Comparison of ENCODE assay signal across 26 mouse cellular contexts in genomic region chr11:61679091-61679866, GRCm38 (mm10). TPM values are rescaled to one million over a fixed set of nuclear protein-coding genes. Genes with fewer than 3 reads are reported as not detected.
DNase-seq lines count a peak whose midpoint lies in the region; ATAC-seq and TF ChIP-seq lines count a peak whose summit lies in the region.
"Had no signal": no experiment of that assay in that cellular context is flagged by ENCODE, and none has a peak within 500 bp of the region (broad histone marks: within the 10 kb centered on the region; RNA-seq: fewer than 3 reads in every experiment).

No protein-coding gene starts in this region.

- no peak for TF ChIP-seq POLR2A in CH12.LX (IDR thresholded peaks at IDR 0.05; ENCODE audit: low read depth, low read length)

- dilution Hi-C loops in CH12.LX (cut with MboI; ENCODE audit: extremely low pct_ligation_motif_present, extremely low pct_unique_long_range_greater_than_20kb, low sequenced_read_pairs), result no loop called here

- intact Hi-C loops in heart, postnatal 10 days (cut with DNase I), result no loop called here

- H3K27me3 ChIP-seq in heart, embryonic 12.5 days (replicated peaks), result peaks cover 41% of the 10 kb centered on the region
- H3K27me3 ChIP-seq in CH12.LX (replicated peaks), result no peaks in the 10 kb centered on the region
- H3K27me3 ChIP-seq in limb, embryonic 10.5 days (ENCODE audit: low read depth, poor library complexity, severe bottlenecking), result peaks cover 25% of the 10 kb centered on the region
- H3K27me3 ChIP-seq: Patski had no signal

- no peaks in the 10 kb centered on the region for H3K36me3 ChIP-seq in heart, embryonic 12.5 days
- no peaks in the 10 kb centered on the region for H3K36me3 ChIP-seq in CH12.LX (replicated peaks in 1 of 2; ENCODE audit: control insufficient read depth in 1 of 2, insufficient read depth in 1 of 2, low read length in 1 of 2)
- H3K36me3 ChIP-seq in limb, embryonic 10.5 days, result no peaks in the 10 kb centered on the region
- H3K36me3 ChIP-seq: G1E had no signal

- no peak overlapping the region for H3K4me2 ChIP-seq in heart, embryonic 12.5 days
- H3K4me2 ChIP-seq in CH12.LX (ENCODE audit: insufficient read depth, low read depth, poor library complexity, severe bottlenecking), result peak overlapping the region; percentile 37

- H3K79me2 ChIP-seq in CH12.LX (replicated peaks; ENCODE audit: control insufficient read depth, extremely low read depth, insufficient read depth, poor library complexity, severe bottlenecking), result peaks cover under 1% of the 10 kb centered on the region; the same call in 1 of the 2 replicates

- H3K4me3 ChIP-seq in heart, embryonic 12.5 days, result no peak overlapping the region
- H3K4me3 ChIP-seq in CH12.LX (replicated peaks in 1 of 3; ENCODE audit: low read depth in 2 of 3, low read length in 2 of 3, poor library complexity in 1 of 3), result peak overlapping the region in 1 of 3 experiments; percentile 32
- no peak overlapping the region for H3K4me3 ChIP-seq in limb, embryonic 10.5 days

- no peak overlapping the region for H3K27ac ChIP-seq in heart, embryonic 12.5 days (ENCODE audit: poor library complexity, severe bottlenecking)
- peak overlapping the region; percentile 52; the same call in 1 of the 2 replicates for H3K27ac ChIP-seq in CH12.LX (ENCODE audit: insufficient read depth, low read depth)
- 0 out of 2 replicates have a peak overlapping the region, but pooled peaks have one; percentile 5 for H3K27ac ChIP-seq in limb, embryonic 10.5 days

- no peak for DNase-seq in heart, postnatal 10 days
- DNase-seq in A20 (ENCODE audit: low read depth, low spot score) (peak; percentile 41), CH12.LX (ENCODE audit: extremely low read depth) (peak; percentile 78)
- no peak for DNase-seq in limb, embryonic 10.5 days (ENCODE audit: low spot score)
- no peak for DNase-seq in adrenal gland, postnatal 14 days
- DNase-seq in right cerebral cortex, postnatal 25 days, result no peak
- DNase-seq in gastrocnemius, postnatal 4 days (ENCODE audit: low spot score in 2 of 2), result no peak
- DNase-seq: adrenal gland, adult 2 months; adrenal gland, adult 8-10 months; adrenal gland, postnatal 10 days; adrenal gland, postnatal 25 days; adrenal gland, postnatal 36 days; B cell, adult 2 months; cerebellum, adult 11 months; cerebellum, adult 11-12 months; cerebellum, adult 18-20 months; cerebellum, adult 2 months; cerebellum, adult 8-10 months had no signal

- WGBS in heart, embryonic 12.5 days, result 60% methylated on average over 4 of the region's 4 CpGs
- WGBS in limb, embryonic 10.5 days, result 73% methylated on average over 4 of the region's 4 CpGs

- 0 out of 2 replicates have a peak overlapping the region, but pooled peaks have one; percentile 4 for H3K9ac ChIP-seq in heart, embryonic 12.5 days
- H3K9ac ChIP-seq in CH12.LX (ENCODE audit: insufficient read depth, low read depth), result no peak overlapping the region

- TF ChIP-seq EP300 in CH12.LX (IDR thresholded peaks at IDR 0.05; ENCODE audit: low read length), result peak; percentile 66

- no peak for TF ChIP-seq CTCF in CH12.LX (conservative IDR thresholded peaks at IDR 0.05 in 1 of 2, IDR thresholded peaks at IDR 0.05 in 1 of 2; ENCODE audit: low read depth in 2 of 2, low read length in 2 of 2)

- H3K4me1 ChIP-seq in heart, embryonic 12.5 days (replicated peaks), result peaks cover 16% of the 10 kb centered on the region
- H3K4me1 ChIP-seq in CH12.LX (ENCODE audit: control insufficient read depth in 1 of 2, insufficient read depth in 2 of 2), result peaks cover 63 to 81% of the 10 kb centered on the region in 2 experiments
- H3K4me1 ChIP-seq in limb, embryonic 10.5 days, result peaks cover 43% of the 10 kb centered on the region

- H3K9me3 ChIP-seq in heart, embryonic 12.5 days (replicated peaks), result no peaks in the 10 kb centered on the region
- H3K9me3 ChIP-seq in CH12.LX (replicated peaks; ENCODE audit: low read length), result no peaks in the 10 kb centered on the region
- no peaks in the 10 kb centered on the region for H3K9me3 ChIP-seq in limb, embryonic 10.5 days (replicated peaks)
- H3K9me3 ChIP-seq: G1E had no signal

- ATAC-seq in heart, embryonic 12.5 days (ENCODE audit: insufficient number of reproducible peaks, low FRiP score), result no peak
- ATAC-seq: activated CD4-positive, CD25-positive, alpha-beta regulatory T cell, adult 4 months; CD4-positive, CD25-positive, alpha-beta regulatory T cell, adult 4 months; Patski had no signal

- in situ Hi-C loops in CH12.LX (cut with MboI; ENCODE audit: low pct_ligation_motif_present, low pct_unique_long_range_greater_than_20kb, low sequenced_read_pairs), result no loop called here

- TF ChIP-seq RAD21 in CH12.LX (IDR thresholded peaks at IDR 0.05; ENCODE audit: low read depth, low read length), result no peak

TF ChIP-seq in CH12.LX, 34 proteins besides CTCF, POLR2A, EP300 and RAD21:
- TF ChIP-seq TCF12 (IDR thresholded peaks at IDR 0.05; ENCODE audit: low read depth, low read length) (peak; percentile 54; the same call in 1 of the 2 replicates), ETS1 (conservative IDR thresholded peaks at IDR 0.05; ENCODE audit: low read depth, low read length) (peak; percentile 46; the same call in 1 of the 2 replicates), ZNF384 (IDR thresholded peaks at IDR 0.05; ENCODE audit: low read depth, low read length) (no peak), HCFC1 (IDR thresholded peaks at IDR 0.05; ENCODE audit: low read depth, low read length) (0 out of 2 replicates have a peak, but pooled peaks have one; percentile 14), MAZ (IDR thresholded peaks at IDR 0.05; ENCODE audit: low read depth, low read length) (peak; percentile 88; the same call in 1 of the 2 replicates), ZKSCAN1 (IDR thresholded peaks at IDR 0.05; ENCODE audit: borderline replicate concordance, low read depth, low read length) (peak; percentile 25; the same call in 1 of the 2 replicates), MAX (IDR thresholded peaks at IDR 0.05; ENCODE audit: low read length) (peak; percentile 55; the same call in 1 of the 2 replicates), NELFE (IDR thresholded peaks at IDR 0.05; ENCODE audit: low read depth, low read length) (0 out of 2 replicates have a peak, but pooled peaks have one; percentile 38), SMC3 (IDR thresholded peaks at IDR 0.05; ENCODE audit: low read depth, low read length) (no peak), CHD2 (IDR thresholded peaks at IDR 0.05; ENCODE audit: low read length) (0 out of 2 replicates have a peak, but pooled peaks have one; percentile 34), USF1 (IDR thresholded peaks at IDR 0.05; ENCODE audit: low read depth, low read length) (no peak), POLR2AphosphoS2 (IDR thresholded peaks at IDR 0.05; ENCODE audit: low read depth, low read length) (0 out of 2 replicates have a peak, but pooled peaks have one; percentile 42), MYC (IDR thresholded peaks at IDR 0.05; ENCODE audit: low read depth, low read length) (peak; percentile 37), SIN3A (IDR thresholded peaks at IDR 0.05; ENCODE audit: low read length) (peak; percentile 59; the same call in 1 of the 2 replicates), MEF2A (IDR thresholded peaks at IDR 0.05; ENCODE audit: borderline replicate concordance, low read depth, low read length) (0 out of 2 replicates have a peak, but pooled peaks have one; percentile 54), BHLHE40 (IDR thresholded peaks at IDR 0.05; ENCODE audit: low read depth, low read length) (peak; percentile 34; the same call in 1 of the 2 replicates), JUND (conservative IDR thresholded peaks at IDR 0.05; ENCODE audit: low read depth, low read length) (no peak; the same call in 1 of the 2 replicates), MXI1 (IDR thresholded peaks at IDR 0.05; ENCODE audit: low read depth, low read length) (peak; percentile 72), IRF4 (IDR thresholded peaks at IDR 0.05; ENCODE audit: low read depth, low read length) (peak; percentile 52), RCOR1 (conservative IDR thresholded peaks at IDR 0.05; ENCODE audit: low read depth, low read length) (0 out of 2 replicates have a peak, but pooled peaks have one; percentile 79), ELF1 (IDR thresholded peaks at IDR 0.05; ENCODE audit: low read depth, low read length) (peak; percentile 41; the same call in 1 of the 2 replicates)

RNA-seq across cellular contexts. Expression of gene Fam83g, which starts 4.6 kb away (rescaled TPM):
- 2.7 and 2.8 TPM in 2 replicates for polyA plus RNA-seq in heart, embryonic 12.5 days (2016; fragmentation: Nextera tagmentation; extraction: Ambion mirVana)
- under 1 TPM; 0.12 to 0.29 TPM for total RNA-seq in heart, postnatal 10 days (2021)
- total RNA-seq in CH12.LX (2012; rRNA removed) (50.4 and 63.7 TPM in 2 replicates), CH12.LX (2014; rRNA removed) (17.2 and 19.2 TPM in 2 replicates)
- polyA plus RNA-seq in CH12.LX (2012; ENCODE audit: insufficient read length, low read depth), result 17.8 and 19.1 TPM in 2 replicates
- polyA plus RNA-seq in limb, embryonic 10.5 days (2016; fragmentation: Nextera tagmentation; extraction: Ambion mirVana), result 2.2 and 2.4 TPM in 2 replicates
- 0.85 and 1.1 TPM in 2 replicates for total RNA-seq in adrenal gland, postnatal 14 days (2021)
- total RNA-seq in gastrocnemius, postnatal 4 days (2021), result under 1 TPM; 0.34 to 0.36 TPM
- polyA plus RNA-seq: C2C12, G1E, Patski had no signal

RNA-seq across cellular contexts. Expression of gene Grap, which starts 26.2 kb away (rescaled TPM):
- polyA plus RNA-seq in heart, embryonic 12.5 days (2016; fragmentation: Nextera tagmentation; extraction: Ambion mirVana), result 7.7 and 8.1 TPM in 2 replicates
- 10 to 100 TPM; 13.4 to 14.4 TPM for total RNA-seq in heart, postnatal 10 days (2021)
- 379 and 412 TPM in 2 replicates for total RNA-seq in CH12.LX (2012; rRNA removed)
- 264 and 274 TPM in 2 replicates for total RNA-seq in CH12.LX (2014; rRNA removed)
- 280 and 294 TPM in 2 replicates for polyA plus RNA-seq in CH12.LX (2012; ENCODE audit: insufficient read length, low read depth)
- 6.9 and 7.1 TPM in 2 replicates for polyA plus RNA-seq in limb, embryonic 10.5 days (2016; fragmentation: Nextera tagmentation; extraction: Ambion mirVana)
- 12.3 and 27.0 TPM in 2 replicates for total RNA-seq in adrenal gland, postnatal 14 days (2021)
- total RNA-seq in gastrocnemius, postnatal 4 days (2021), result 1 to 10 TPM; 7.0 to 7.8 TPM

RNA-seq across cellular contexts. Expression of gene Slc5a10, which starts 41.3 kb away (rescaled TPM):
- not detected in 2 replicates for polyA plus RNA-seq in heart, embryonic 12.5 days (2016; fragmentation: Nextera tagmentation; extraction: Ambion mirVana)
- not detected for total RNA-seq in heart, postnatal 10 days (2021)
- total RNA-seq in CH12.LX (2012; rRNA removed), result 0.55 and 1.4 TPM in 2 replicates
- 0.61 and 0.70 TPM in 2 replicates for total RNA-seq in CH12.LX (2014; rRNA removed)
- polyA plus RNA-seq in CH12.LX (2012; ENCODE audit: insufficient read length, low read depth), result 1.3 and 1.6 TPM in 2 replicates
- polyA plus RNA-seq in limb, embryonic 10.5 days (2016; fragmentation: Nextera tagmentation; extraction: Ambion mirVana), result 0.08 and 0.11 TPM in 2 replicates
- not detected in 2 replicates for total RNA-seq in adrenal gland, postnatal 14 days (2021)
- not detected for total RNA-seq in gastrocnemius, postnatal 4 days (2021)
- total RNA-seq: adrenal gland, adult 18-20 months; adrenal gland, postnatal 25 days; G1E; MEL had no signal
- polyA plus RNA-seq: activated CD4-positive, CD25-positive, alpha-beta regulatory T cell, adult 4 months; C2C12; CD4-positive, CD25-positive, alpha-beta regulatory T cell, adult 4 months; G1E; Patski had no signal

Comparison
In these comparisons a context has a peak if more than half of its experiments do, and no peak if none do; other contexts are left out.
1. DNase-seq: peak in A20 (single experiment) and CH12.LX (single experiment); none in heart, postnatal 10 days (0 of 2), limb, embryonic 10.5 days (single experiment), adrenal gland, postnatal 14 days (single experiment), right cerebral cortex, postnatal 25 days (single experiment) and gastrocnemius, postnatal 4 days (0 of 2).